Mouse (Mus musculus) cerebellum, adult 2 months (tissue): ENCODE data around the gene Metrn.

Source experiments
- CTCF ChIP-seq: fragments of 200-500 bp; IDR thresholded peaks from 2 replicates; pipeline ENCODE4 v1.5.1; 2011; ENCODE audit warnings: low read depth, mild to moderate bottlenecking, control low read depth, low read length, moderate library complexity, borderline replicate concordance; ENCODE audit not compliant: insufficient read depth
- POLR2A ChIP-seq: fragments of 200-500 bp; IDR thresholded peaks from 2 replicates; pipeline ENCODE4 v1.6.1; 2011; ENCODE audit warnings: low read length, control low read depth, borderline replicate concordance; ENCODE audit not compliant: insufficient read depth

GRCm38 (mm10) chr17:25831451-25832281 lies 34.7 kb upstream of the Metrn start:
- TF ChIP-seq CTCF, result no peak
- no peak for TF ChIP-seq POLR2A
